Mouse (Mus musculus) G1E (cell line): ENCODE measurements around the gene 4930469K13Rik.

ENCODE experiments used
- CTCF ChIP-seq: IDR thresholded peaks from 2 replicates; pipeline ENCODE4 v1.5.1; 2012; ENCODE audit warnings: low read depth, low read length, inconsistent platforms, mixed read lengths
- GATA1 ChIP-seq: IDR thresholded peaks from 2 replicates; pipeline ENCODE4 v1.6.1; 2012; ENCODE audit warnings: borderline replicate concordance, low read length, inconsistent platforms, mixed read lengths
- GATA2 ChIP-seq: IDR thresholded peaks from 2 replicates; pipeline ENCODE4 v1.6.1; 2012; ENCODE audit warnings: low read depth, low read length, inconsistent platforms, borderline replicate concordance
- POLR2AphosphoS5 ChIP-seq: IDR thresholded peaks from 2 replicates; pipeline ENCODE4 v1.6.1; 2012; ENCODE audit warnings: low read depth, low read length, inconsistent platforms; ENCODE audit not compliant: insufficient replicate concordance

GRCm38 (mm10) chr11:34143984-34144383 is 45.6 kb upstream of the 4930469K13Rik start:
- TF ChIP-seq CTCF (no peak), GATA2 (no peak), GATA1 (no peak), POLR2AphosphoS5 (no peak)
